Mouse (Mus musculus): ENCODE measurements at regions not wholly inside any gene's neighbourhood (a gene's known extent, or its start where the extent isn't known, plus 50 kb on each side); places are given as distances from the start of the nearest gene placed in this dataset.

DNA sequence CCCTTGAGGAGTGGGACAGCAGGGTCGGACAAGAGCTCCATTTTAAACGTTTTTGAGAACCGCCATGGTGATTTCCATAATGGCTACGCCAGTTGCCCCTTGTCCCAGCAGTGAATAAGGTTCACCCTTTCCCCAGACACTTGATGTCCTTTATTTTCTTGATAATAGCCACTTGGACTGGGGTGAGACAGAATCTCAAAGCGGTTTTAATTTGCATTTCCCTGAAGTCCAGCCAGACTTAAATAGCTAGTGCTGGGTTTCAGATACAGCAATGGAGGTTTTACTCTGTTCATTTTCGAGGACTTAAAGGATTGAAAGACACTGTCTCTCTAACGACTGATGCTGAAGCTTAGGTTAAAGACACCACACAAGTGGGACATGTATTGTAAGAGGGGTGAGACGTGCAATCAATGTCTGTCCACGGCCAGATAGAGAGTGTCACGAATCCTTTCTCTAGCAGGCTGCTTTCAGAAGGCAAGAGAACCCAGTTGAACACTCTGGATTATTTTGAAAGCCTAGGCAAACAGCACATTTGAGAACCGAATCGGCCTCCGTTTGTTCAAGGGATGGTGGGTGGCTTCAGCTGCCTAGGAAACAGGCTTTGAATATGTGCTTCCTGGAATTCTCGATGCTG is 118.8 kb upstream of the Atp1b1 start:
- Histone ChIP-seq H3K4me1 (ENCODE audit: control insufficient read depth, insufficient read depth, low read length) (no peaks in the 10 kb centered on the region), H3K27me3 (ENCODE audit: control insufficient read depth, insufficient read depth, low read length) (no peaks in the 10 kb centered on the region), H3K9me3 (ENCODE audit: control insufficient read depth, low read depth, low read length) (no peaks in the 10 kb centered on the region), H3K4me2 (replicated peaks; ENCODE audit: low read depth, low read length) (no peak overlapping the region), H3K36me3 (ENCODE audit: control insufficient read depth, insufficient read depth, low read length) (no peaks in the 10 kb centered on the region), H3K27ac (ENCODE audit: low read length) (no peak overlapping the region), H3K4me3 (ENCODE audit: low read depth, low read length) (no peak overlapping the region), H3K9ac (replicated peaks; ENCODE audit: low read depth, low read length) (no peak overlapping the region)
- ATAC-seq (ENCODE audit: insufficient number of reproducible peaks, insufficient read depth, low FRiP score, low read depth): no peak
- 70% methylated on average over 14 of the region's 14 CpGs for WGBS

DNA sequence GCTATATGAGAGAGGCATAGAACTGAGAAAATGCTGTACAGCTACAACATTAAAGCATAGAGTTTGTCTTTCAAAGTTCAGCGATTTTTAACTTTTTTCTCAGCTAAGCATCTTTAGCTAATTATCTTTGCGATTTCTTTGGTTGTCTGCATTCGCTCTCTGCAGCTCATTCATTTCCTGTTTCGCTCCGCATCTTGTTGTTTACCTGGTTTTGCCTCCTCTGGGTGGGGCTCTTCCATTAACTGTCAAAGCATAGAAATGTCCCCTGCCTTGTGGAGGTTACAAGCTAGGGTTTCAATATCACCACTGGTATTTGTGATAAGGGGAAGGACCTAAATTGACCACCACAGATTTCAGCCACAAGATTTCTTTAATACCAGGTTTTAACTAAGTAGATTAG is 115.5 kb upstream of the Atp1b1 start:
- Histone ChIP-seq H3K4me1 (ENCODE audit: control insufficient read depth, insufficient read depth, low read length) (no peaks in the 10 kb centered on the region), H3K9me3 (ENCODE audit: control insufficient read depth, low read depth, low read length) (no peaks in the 10 kb centered on the region), H3K27ac (ENCODE audit: low read length) (no peak overlapping the region), H3K4me2 (replicated peaks; ENCODE audit: low read depth, low read length) (no peak overlapping the region), H3K36me3 (ENCODE audit: control insufficient read depth, insufficient read depth, low read length) (no peaks in the 10 kb centered on the region), H3K27me3 (ENCODE audit: control insufficient read depth, insufficient read depth, low read length) (no peaks in the 10 kb centered on the region), H3K4me3 (ENCODE audit: low read depth, low read length) (no peak overlapping the region), H3K9ac (replicated peaks; ENCODE audit: low read depth, low read length) (no peak overlapping the region)
- ATAC-seq (ENCODE audit: insufficient number of reproducible peaks, insufficient read depth, low FRiP score, low read depth): no peak
- WGBS: 75% methylated on average over 5 of the region's 5 CpGs

DNA sequence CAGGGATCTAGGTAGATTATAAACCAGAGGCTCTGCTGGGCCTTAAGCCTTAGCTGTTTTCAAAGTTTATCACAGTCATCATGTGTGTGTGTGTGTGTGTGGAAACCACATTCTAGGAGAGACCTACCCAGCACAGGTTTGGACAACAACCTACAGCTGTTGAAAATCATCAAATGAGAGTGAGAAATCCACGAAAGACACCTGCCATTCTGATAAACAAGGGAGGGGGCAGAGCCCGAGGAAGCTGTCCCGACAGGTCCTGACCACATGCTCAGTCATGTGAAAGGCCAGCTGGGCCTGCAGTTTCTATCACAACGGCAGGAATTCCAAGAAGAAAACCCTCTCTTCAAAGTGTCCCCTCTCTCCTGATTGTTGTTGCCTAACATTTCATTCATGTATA is 114.0 kb upstream of the Atp1b1 start:
- H3K4me3 ChIP-seq (ENCODE audit: low read depth, low read length): no peak overlapping the region
- H3K27ac ChIP-seq (ENCODE audit: low read length): no peak overlapping the region
- 22% methylated on average over 4 of the region's 4 CpGs for WGBS
- H3K27me3 ChIP-seq (ENCODE audit: control insufficient read depth, insufficient read depth, low read length): no peaks in the 10 kb centered on the region
- ATAC-seq (ENCODE audit: insufficient number of reproducible peaks, insufficient read depth, low FRiP score, low read depth): no peak
- H3K36me3 ChIP-seq (ENCODE audit: control insufficient read depth, insufficient read depth, low read length): no peaks in the 10 kb centered on the region
- no peaks in the 10 kb centered on the region for H3K9me3 ChIP-seq (ENCODE audit: control insufficient read depth, low read depth, low read length)
- H3K9ac ChIP-seq (replicated peaks; ENCODE audit: low read depth, low read length): no peak overlapping the region
- H3K4me2 ChIP-seq (replicated peaks; ENCODE audit: low read depth, low read length): no peak overlapping the region
- no peaks in the 10 kb centered on the region for H3K4me1 ChIP-seq (ENCODE audit: control insufficient read depth, insufficient read depth, low read length)

DNA sequence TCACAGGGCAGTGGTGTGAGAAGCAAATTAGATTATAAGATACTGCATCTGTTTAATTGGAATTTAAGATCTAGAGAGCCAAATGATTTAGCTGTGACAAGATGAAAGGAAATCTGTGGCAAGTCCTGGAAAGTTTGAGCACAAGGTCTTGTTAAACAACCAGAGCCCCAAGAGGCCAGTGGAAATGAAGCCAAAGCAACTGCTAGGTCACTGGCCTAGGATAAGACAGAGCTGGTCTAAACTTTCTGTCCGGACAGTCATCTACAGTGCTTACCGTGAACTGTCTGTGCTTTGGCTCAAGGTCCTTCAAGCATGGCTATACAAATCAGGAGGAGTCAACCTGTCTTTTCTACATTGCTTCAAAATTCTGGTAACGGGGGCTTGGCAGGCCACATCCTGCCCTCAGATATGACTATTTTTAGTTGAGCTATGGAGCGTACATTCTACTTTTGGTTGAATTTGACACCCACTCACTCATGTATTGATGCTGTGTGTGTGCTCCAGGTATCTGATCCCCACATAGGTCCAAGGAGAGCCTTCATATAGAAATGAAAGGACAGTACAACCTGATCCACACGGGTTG is 113.4 kb upstream of the Atp1b1 start:
- WGBS: 84% methylated on average over 5 of the region's 5 CpGs
- Histone ChIP-seq H3K36me3 (ENCODE audit: control insufficient read depth, insufficient read depth, low read length) (no peaks in the 10 kb centered on the region), H3K4me2 (replicated peaks; ENCODE audit: low read depth, low read length) (no peak overlapping the region), H3K4me3 (ENCODE audit: low read depth, low read length) (no peak overlapping the region), H3K9me3 (ENCODE audit: control insufficient read depth, low read depth, low read length) (no peaks in the 10 kb centered on the region), H3K9ac (replicated peaks; ENCODE audit: low read depth, low read length) (no peak overlapping the region), H3K4me1 (ENCODE audit: control insufficient read depth, insufficient read depth, low read length) (no peaks in the 10 kb centered on the region), H3K27ac (ENCODE audit: low read length) (no peak overlapping the region), H3K27me3 (ENCODE audit: control insufficient read depth, insufficient read depth, low read length) (no peaks in the 10 kb centered on the region)
- ATAC-seq (ENCODE audit: insufficient number of reproducible peaks, insufficient read depth, low FRiP score, low read depth): no peak

DNA sequence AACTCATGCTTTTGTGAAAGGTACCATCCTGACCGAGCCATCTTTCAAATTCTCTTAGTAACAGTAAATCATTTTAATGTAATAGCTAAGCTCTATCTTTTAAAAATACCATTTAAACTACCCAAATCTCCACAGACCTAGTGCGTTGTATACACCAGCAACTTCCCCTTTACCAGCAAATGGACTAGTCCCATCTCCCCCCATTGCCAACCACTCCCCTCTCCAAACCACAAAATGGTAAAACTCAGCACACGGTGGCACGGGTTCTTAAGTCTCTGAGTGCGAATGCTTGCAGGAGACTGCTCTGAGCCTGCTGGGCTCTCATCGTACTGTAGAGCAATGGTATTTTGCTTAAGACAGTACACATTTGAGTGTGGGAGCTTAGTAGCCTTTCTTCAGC is 106.7 kb upstream of the Atp1b1 start:
- Histone ChIP-seq H3K9me3 (ENCODE audit: control insufficient read depth, low read depth, low read length) (no peaks in the 10 kb centered on the region), H3K4me1 (ENCODE audit: control insufficient read depth, insufficient read depth, low read length) (no peaks in the 10 kb centered on the region), H3K4me2 (replicated peaks; ENCODE audit: low read depth, low read length) (no peak overlapping the region), H3K4me3 (ENCODE audit: low read depth, low read length) (no peak overlapping the region), H3K36me3 (ENCODE audit: control insufficient read depth, insufficient read depth, low read length) (no peaks in the 10 kb centered on the region), H3K27me3 (ENCODE audit: control insufficient read depth, insufficient read depth, low read length) (no peaks in the 10 kb centered on the region), H3K9ac (replicated peaks; ENCODE audit: low read depth, low read length) (no peak overlapping the region), H3K27ac (ENCODE audit: low read length) (no peak overlapping the region)
- no peak for ATAC-seq (ENCODE audit: insufficient number of reproducible peaks, insufficient read depth, low FRiP score, low read depth)
- WGBS: 86% methylated on average over 6 of the region's 6 CpGs

DNA sequence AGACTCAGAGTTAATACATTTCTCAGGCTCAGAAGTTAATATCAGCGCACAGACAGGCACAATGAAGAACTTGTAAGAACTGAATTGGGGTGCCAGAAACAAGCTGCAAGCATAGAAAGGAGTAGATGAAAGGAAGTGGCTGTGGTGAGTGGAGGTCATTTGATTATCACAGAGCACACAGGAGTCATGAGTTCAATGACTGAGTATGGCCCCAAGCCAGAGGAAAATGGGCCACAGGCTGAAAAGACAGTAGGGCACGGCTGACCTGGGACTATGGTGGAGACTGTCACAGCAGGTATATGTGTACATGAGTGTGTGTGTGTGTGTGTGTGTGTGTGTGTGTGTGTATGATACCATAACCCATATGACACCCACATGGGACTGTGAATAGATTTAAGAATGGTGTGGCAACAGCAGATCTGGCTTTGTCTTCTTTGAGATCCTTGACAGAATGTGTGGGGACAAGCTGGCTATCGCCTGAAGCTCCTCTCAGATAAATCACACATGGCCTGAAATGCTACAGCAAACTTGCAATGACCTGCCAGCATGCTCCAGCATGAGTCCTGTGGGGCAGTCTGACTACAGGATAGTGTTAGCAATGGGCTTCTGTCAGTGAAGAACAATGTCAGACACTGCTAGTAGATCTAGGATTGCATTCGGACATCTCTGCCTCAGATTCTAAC is 101.5 kb upstream of the Atp1b1 start:
- no peaks in the 10 kb centered on the region for H3K4me1 ChIP-seq (ENCODE audit: control insufficient read depth, insufficient read depth, low read length)
- no peak for ATAC-seq (ENCODE audit: insufficient number of reproducible peaks, insufficient read depth, low FRiP score, low read depth)
- H3K27ac ChIP-seq (ENCODE audit: low read length): no peak overlapping the region
- H3K27me3 ChIP-seq (ENCODE audit: control insufficient read depth, insufficient read depth, low read length): no peaks in the 10 kb centered on the region
- no peaks in the 10 kb centered on the region for H3K36me3 ChIP-seq (ENCODE audit: control insufficient read depth, insufficient read depth, low read length)
- no peak overlapping the region for H3K4me2 ChIP-seq (replicated peaks; ENCODE audit: low read depth, low read length)
- 87% methylated on average over 4 of the region's 4 CpGs for WGBS
- H3K9ac ChIP-seq (replicated peaks; ENCODE audit: low read depth, low read length): no peak overlapping the region
- H3K9me3 ChIP-seq (ENCODE audit: control insufficient read depth, low read depth, low read length): no peaks in the 10 kb centered on the region
- H3K4me3 ChIP-seq (ENCODE audit: low read depth, low read length): no peak overlapping the region

DNA sequence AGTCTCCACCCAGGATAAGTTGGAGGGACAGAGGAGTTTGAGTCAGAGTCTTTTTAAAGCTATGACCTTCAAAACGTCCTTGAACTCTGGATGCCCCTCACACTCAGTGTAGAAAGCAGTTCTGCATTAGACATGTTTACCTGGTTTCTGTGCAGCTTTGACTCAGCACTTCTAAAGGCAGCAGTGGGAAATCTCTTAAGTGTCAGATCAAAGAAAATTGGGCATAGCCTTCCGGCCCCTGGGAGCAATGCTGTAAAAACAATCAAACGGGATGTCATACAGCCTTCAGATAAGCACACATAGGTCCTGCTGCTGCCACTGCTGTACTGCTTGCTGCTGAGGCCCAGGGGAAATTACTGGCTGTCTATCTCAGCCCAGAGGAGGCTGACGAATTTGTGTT is 94.5 kb upstream of the Atp1b1 start:
- ATAC-seq (ENCODE audit: insufficient number of reproducible peaks, insufficient read depth, low FRiP score, low read depth): peak; percentile 84
- Histone ChIP-seq H3K9me3 (ENCODE audit: control insufficient read depth, low read depth, low read length) (no peaks in the 10 kb centered on the region), H3K36me3 (ENCODE audit: control insufficient read depth, insufficient read depth, low read length) (no peaks in the 10 kb centered on the region), H3K27ac (ENCODE audit: low read length) (peak overlapping the region; percentile 44; the same call in 1 of the 2 replicates), H3K27me3 (ENCODE audit: control insufficient read depth, insufficient read depth, low read length) (no peaks in the 10 kb centered on the region), H3K4me3 (ENCODE audit: low read depth, low read length) (no peak overlapping the region), H3K4me2 (replicated peaks; ENCODE audit: low read depth, low read length) (no peak overlapping the region), H3K4me1 (ENCODE audit: control insufficient read depth, insufficient read depth, low read length) (no peaks in the 10 kb centered on the region; the same call in 1 of the 2 replicates), H3K9ac (replicated peaks; ENCODE audit: low read depth, low read length) (no peak overlapping the region)
- WGBS: 23% methylated on average over 4 of the region's 4 CpGs

DNA sequence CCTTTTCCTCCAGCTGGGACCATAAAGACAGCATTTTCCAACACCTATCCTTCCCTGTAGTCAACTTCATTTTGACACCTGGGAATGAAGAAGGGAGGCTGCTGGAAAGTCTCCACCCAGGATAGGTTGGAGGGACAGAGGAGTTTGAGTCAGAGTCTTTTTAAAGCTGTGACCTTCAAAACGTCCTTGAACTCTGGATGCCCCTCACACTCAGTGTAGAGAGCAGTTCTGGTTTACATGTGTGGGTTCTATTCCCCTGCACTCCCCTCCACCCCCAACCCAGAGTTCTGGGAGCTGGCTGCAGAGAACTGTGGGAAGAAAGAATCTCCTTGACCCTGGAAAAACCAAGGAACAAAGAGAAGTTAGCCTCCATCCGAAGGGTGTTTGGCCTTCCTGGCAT is 92.9 kb upstream of the Atp1b1 start:
- Histone ChIP-seq H3K9ac (replicated peaks; ENCODE audit: low read depth, low read length) (no peak overlapping the region), H3K4me3 (ENCODE audit: low read depth, low read length) (no peak overlapping the region), H3K36me3 (ENCODE audit: control insufficient read depth, insufficient read depth, low read length) (no peaks in the 10 kb centered on the region), H3K4me2 (replicated peaks; ENCODE audit: low read depth, low read length) (no peak overlapping the region), H3K4me1 (ENCODE audit: control insufficient read depth, insufficient read depth, low read length) (no peaks in the 10 kb centered on the region; the same call in 1 of the 2 replicates), H3K27ac (ENCODE audit: low read length) (no peak overlapping the region), H3K27me3 (ENCODE audit: control insufficient read depth, insufficient read depth, low read length) (no peaks in the 10 kb centered on the region), H3K9me3 (ENCODE audit: control insufficient read depth, low read depth, low read length) (no peaks in the 10 kb centered on the region)
- WGBS: 70% methylated on average over 2 of the region's 2 CpGs
- no peak for ATAC-seq (ENCODE audit: insufficient number of reproducible peaks, insufficient read depth, low FRiP score, low read depth)

Measured in stomach, embryonic 14.5 days (tissue).